Mouse (Mus musculus): ENCODE data around the gene Ube2m.

- TF ChIP-seq CHD2 (IDR thresholded peaks at IDR 0.05; ENCODE audit: low read depth, low read length) (no peak), MAFK (IDR thresholded peaks at IDR 0.05; ENCODE audit: insufficient read depth, low read depth, low read length) (no peak), ZNF384 (IDR thresholded peaks at IDR 0.05; ENCODE audit: low read depth, low read length) (no peak)
Observed at GRCm38 (mm10) chr7:13007341-13008092, 30.6 kb downstream of the Ube2m start.
